Mouse (Mus musculus) spleen, adult 2 months (tissue): ENCODE results near the gene Bend7.

Experiments
- CTCF ChIP-seq: fragments of 200-500 bp; IDR thresholded peaks from 2 replicates; pipeline ENCODE4 v1.5.1; 2011; ENCODE audit warnings: mild to moderate bottlenecking, inconsistent platforms; ENCODE audit not compliant: insufficient read depth, insufficient read length, insufficient replicate concordance; ENCODE audit errors: extremely low read depth
- POLR2A ChIP-seq: fragments of 200-500 bp; IDR thresholded peaks from 2 replicates; pipeline ENCODE4 v1.6.1; 2011; ENCODE audit warnings: low read depth, low read length, inconsistent platforms

DNA sequence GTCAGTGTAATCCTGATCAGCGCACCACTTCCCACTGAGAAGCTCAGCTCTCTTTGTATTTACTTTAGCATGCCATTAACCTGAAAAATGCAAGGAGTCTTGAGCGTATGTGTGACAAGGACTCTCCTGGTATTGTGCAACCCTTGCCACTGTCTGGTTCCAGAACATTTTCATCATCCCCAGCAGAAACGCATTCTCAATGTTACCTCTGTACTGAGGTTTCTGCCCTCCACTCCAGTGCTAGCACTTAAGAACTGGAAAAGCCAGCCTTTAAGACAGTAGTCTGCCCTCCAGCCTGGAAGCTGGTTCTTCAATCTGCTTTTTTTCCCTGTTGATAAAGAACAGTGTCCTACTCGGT, 19.1 kb downstream of the Bend7 start:
- TF ChIP-seq CTCF (no peak), POLR2A (no peak)
